Mouse (Mus musculus) limb, embryonic 12.5 days (tissue): ENCODE measurements around the gene Got2. TPM values are rescaled to one million over a fixed set of nuclear protein-coding genes. Genes with fewer than 3 reads are reported as not detected.
"Not testable (repeated sequence)": the region's sequence is repeated elsewhere in the genome, so short reads cannot be mapped to it uniquely, and the experiment has no call there.

ENCODE experiments used
- ATAC-seq: fragments of 200-750 bp; cut with Nextera tagmentation; 2 replicates; pipeline ENCODE4 v1.8.0; 2017; ENCODE audit warnings: low read depth, moderate TSS enrichment; ENCODE audit not compliant: insufficient number of reproducible peaks, insufficient read depth, low FRiP score, low TSS enrichment
- H3K27ac ChIP-seq: fragments of 300-500 bp; sonication (generic); 2 replicates; pipeline ENCODE4 v1.5.1; 2016; ENCODE audit warnings: mild to moderate bottlenecking, moderate library complexity
- H3K27me3 ChIP-seq: fragments of 300-500 bp; sonication (generic); 2 replicates; pipeline ENCODE4 v1.6.1; 2016; ENCODE audit warnings: mild to moderate bottlenecking, moderate library complexity
- H3K36me3 ChIP-seq: fragments of 300-500 bp; sonication (generic); 2 replicates; pipeline ENCODE4 v1.6.1; 2016; ENCODE audit warnings: mild to moderate bottlenecking, moderate library complexity
- H3K4me1 ChIP-seq: fragments of 300-500 bp; sonication (generic); replicated peaks from 2 replicates; pipeline ENCODE4 v1.6.1; 2016
- H3K4me2 ChIP-seq: fragments of 300-500 bp; sonication (generic); 2 replicates; pipeline ENCODE4 v1.6.1; 2016; ENCODE audit warnings: mild to moderate bottlenecking, moderate library complexity
- H3K4me3 ChIP-seq: fragments of 300-500 bp; sonication (generic); replicated peaks from 2 replicates; pipeline ENCODE4 v1.5.1; 2016; ENCODE audit warnings: mild to moderate bottlenecking
- H3K9ac ChIP-seq: fragments of 300-500 bp; sonication (generic); replicated peaks from 2 replicates; pipeline ENCODE4 v1.6.1; 2016; ENCODE audit warnings: mild to moderate bottlenecking, moderate library complexity
- H3K9me3 ChIP-seq: fragments of 300-500 bp; sonication (generic); 2 replicates; pipeline ENCODE4 v1.6.1; 2016; ENCODE audit warnings: mild to moderate bottlenecking, moderate library complexity
- WGBS: fragments of 180-500 bp; shearing (Covaris S2); methylation state at CpG from one replicate; pipeline ENCODE4 v1.1.7; 2016; 5-methylcytosine and 5-hydroxymethylcytosine counted together
- polyA plus RNA-seq: library from polyadenylated mRNA; unstranded; fragments of >200 nt; fragmentation: Nextera tagmentation; extraction: Ambion mirVana; gene quantifications from 2 replicates; pipeline ENCODE4 v1.2.1, GENCODE M21; 2016

The Got2 gene
- polyA plus RNA-seq, 1 experiment from 2014 or later = 193 TPM

DNA sequence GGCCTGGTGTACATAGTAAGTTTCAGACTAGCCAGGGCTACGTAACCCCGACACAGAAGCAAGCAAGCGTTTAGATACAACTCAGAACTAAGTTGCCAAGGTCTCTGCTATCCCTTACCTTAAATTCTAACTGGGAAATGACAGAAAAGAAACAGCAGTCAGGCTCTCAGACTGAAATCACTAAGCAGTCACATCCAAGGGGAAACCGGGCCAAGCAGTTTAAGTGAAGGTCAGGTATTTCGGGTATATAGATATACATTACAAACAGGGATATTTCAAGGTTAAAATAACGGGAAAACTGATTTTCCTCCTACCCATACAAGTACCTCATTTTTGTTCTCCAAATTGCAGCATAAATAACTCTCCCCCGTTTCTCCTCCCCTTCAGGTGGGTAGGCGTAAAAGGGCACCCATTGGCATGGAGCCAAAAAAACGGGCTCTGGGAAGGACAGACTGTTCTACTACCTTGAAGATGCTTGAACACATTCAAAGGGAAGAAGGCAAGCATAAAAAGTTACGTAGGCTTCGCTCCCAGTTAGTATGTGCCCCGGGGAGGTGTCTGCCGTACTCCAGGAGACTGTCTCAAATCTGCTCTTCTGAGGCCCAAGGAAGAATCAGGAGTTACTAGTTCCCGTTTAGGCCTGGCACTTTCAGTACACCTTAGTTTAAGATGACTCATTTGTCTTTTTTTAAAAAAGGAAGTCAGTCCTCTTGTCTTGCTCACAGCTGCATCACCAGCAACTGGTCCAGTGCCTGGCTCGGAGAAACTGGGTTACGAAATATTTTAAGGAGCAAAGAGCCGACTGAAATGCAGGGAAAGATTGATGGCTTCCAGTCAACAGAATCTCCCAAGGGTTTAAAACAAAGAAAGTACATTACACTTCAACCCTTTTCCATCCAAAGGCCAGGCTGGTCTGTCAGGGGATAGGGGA, 1.4 kb downstream of the Got2 start:
- Histone ChIP-seq H3K36me3 (no peaks in the 10 kb centered on the region), H3K4me2 (peak overlapping the region; percentile 82), H3K27me3 (no peaks in the 10 kb centered on the region), H3K9ac (peak overlapping the region; percentile 76; the same call in 1 of the 2 replicates), H3K9me3 (no peaks in the 10 kb centered on the region), H3K4me3 (peak overlapping the region; percentile 92), H3K4me1 (peaks cover 21% of the 10 kb centered on the region), H3K27ac (peak overlapping the region; percentile 53)
- no peak for ATAC-seq
- 73% methylated on average over 17 of the region's 17 CpGs for WGBS

DNA sequence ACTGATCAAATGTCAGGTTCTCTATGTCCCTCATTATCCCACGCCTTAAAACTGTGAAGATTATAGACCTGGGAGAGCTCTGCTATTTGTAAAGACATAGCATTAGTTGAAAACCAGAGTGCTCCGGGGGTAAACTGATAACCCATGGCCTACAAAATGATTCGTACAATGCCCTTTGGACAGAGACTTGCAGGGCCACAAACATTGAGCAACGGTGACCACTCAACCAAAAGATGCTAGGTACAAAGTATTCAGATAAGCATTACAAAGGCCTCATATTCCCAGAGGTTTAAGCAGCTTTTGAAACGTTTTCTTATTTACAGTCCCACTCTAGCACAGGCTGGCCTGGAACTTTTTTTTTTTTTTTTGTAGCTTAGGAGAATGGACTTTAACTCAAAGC, 2.4 kb downstream of the Got2 start:
- Histone ChIP-seq H3K9me3 (no peaks in the 10 kb centered on the region), H3K27ac (0 out of 2 replicates have a peak overlapping the region, but pooled peaks have one; percentile 17), H3K9ac (no peak overlapping the region), H3K4me1 (peaks cover 21% of the 10 kb centered on the region), H3K27me3 (no peaks in the 10 kb centered on the region), H3K4me3 (no peak overlapping the region), H3K36me3 (no peaks in the 10 kb centered on the region), H3K4me2 (no peak overlapping the region)
- no peak for ATAC-seq
- 82% methylated on average over 5 of the region's 5 CpGs for WGBS

DNA sequence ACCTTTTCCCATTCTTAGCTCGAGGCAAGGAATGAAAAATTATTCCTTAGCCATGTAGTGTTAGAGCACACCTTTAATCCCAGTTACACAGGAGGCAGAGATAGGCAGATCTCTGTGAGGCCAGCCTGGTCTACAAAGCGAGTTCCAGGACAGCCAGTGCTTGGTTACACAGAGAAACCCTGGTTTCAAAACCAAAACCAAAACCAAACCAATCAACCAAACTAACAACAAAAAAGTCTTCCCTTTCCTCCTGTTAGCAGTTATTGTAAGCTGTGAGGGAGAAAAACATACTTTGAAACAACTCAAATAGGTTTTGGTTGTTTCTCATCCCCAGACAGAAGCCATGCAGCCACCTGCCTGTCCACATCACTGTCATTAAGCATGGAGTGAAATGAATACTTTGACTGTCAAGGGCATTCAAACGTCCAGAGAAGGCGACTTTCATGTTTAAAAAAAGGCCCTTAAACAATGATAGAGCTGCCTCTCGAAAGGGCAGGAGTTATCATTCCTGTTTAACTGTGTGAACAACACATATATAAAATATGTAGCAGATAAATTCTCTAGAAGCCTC, 3.0 kb downstream of the Got2 start:
- Histone ChIP-seq H3K4me2 (no peak overlapping the region), H3K9ac (no peak overlapping the region), H3K27ac (no peak overlapping the region), H3K4me1 (peaks cover 21% of the 10 kb centered on the region), H3K36me3 (no peaks in the 10 kb centered on the region), H3K27me3 (no peaks in the 10 kb centered on the region), H3K4me3 (no peak overlapping the region), H3K9me3 (no peaks in the 10 kb centered on the region)
- ATAC-seq = no peak
- 77% methylated on average over 5 of the region's 5 CpGs for WGBS

DNA sequence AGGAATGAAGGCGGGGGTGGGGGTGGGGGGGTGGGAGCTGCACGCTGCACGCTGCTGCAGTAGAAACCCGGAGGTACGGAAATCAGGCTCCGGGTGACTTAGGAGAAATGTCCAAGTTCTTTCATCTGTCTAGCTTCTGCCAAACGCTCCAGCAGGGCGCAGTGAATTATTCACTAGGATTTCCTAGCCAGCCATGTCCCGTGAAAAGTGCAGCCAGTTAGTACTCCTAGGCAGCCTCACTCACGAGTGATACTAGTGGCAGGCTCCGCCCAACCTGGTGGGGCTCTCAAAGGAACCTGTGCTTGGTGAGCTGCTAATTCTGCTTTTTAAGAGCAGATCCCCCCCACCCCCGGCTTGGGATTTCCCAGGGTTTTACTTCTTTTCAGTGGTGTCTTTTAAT, 3.9 kb downstream of the Got2 start:
- ATAC-seq = no peak
- Histone ChIP-seq H3K27ac (no peak overlapping the region), H3K4me3 (no peak overlapping the region), H3K4me1 (peaks cover 21% of the 10 kb centered on the region), H3K4me2 (no peak overlapping the region), H3K9ac (no peak overlapping the region), H3K27me3 (no peaks in the 10 kb centered on the region), H3K9me3 (no peaks in the 10 kb centered on the region), H3K36me3 (no peaks in the 10 kb centered on the region; the same call in 1 of the 2 replicates)
- WGBS = 78% methylated on average over 12 of the region's 12 CpGs

DNA sequence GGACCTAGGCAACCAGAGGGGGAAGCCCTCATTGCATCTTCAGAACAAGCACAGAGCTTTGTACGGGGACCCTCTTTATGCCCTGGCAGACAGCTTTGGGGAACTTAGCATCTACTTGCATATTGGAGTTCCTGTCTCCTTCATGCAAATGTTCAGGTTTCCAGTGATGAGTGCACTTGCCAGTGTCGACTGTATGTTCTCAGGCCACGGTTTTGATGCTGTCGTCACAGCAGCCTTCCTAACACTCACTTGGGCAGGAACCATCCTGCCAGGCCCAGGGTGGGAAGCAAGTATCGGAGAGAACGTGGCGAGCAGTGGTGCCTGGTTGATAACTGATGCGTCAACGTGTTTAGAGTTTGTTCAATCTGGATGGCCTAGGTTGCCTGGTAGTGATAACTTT, 6.2 kb downstream of the Got2 start:
- Histone ChIP-seq H3K36me3 (peaks cover 6% of the 10 kb centered on the region), H3K9me3 (no peaks in the 10 kb centered on the region), H3K4me2 (no peak overlapping the region), H3K4me1 (peaks cover 25% of the 10 kb centered on the region), H3K27ac (no peak overlapping the region), H3K4me3 (no peak overlapping the region), H3K27me3 (no peaks in the 10 kb centered on the region), H3K9ac (no peak overlapping the region)
- WGBS = 88% methylated on average over 9 of the region's 9 CpGs
- no peak for ATAC-seq

DNA sequence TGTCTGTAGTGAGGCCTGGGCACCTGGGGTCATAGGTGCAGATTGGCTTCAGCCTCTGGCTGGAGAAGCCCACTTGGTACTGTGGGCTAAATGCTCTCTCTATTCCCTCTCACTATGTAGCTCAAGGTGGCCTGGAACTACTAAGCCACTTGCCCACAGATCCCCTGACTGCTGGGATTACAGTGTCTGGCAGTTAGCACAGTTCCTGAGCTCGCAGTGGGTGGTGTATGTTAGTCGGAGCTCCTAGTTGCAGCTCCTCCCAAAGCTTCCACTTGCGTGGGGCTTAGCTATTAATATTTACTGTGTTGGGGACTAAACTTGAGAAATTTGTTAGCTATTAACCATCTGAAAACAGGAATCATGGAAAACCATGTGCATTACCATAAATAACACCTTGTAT, 6.8 kb downstream of the Got2 start:
- Histone ChIP-seq H3K4me1 (peaks cover 19% of the 10 kb centered on the region), H3K36me3 (peaks cover 13% of the 10 kb centered on the region), H3K27ac (no peak overlapping the region), H3K9me3 (no peaks in the 10 kb centered on the region), H3K27me3 (no peaks in the 10 kb centered on the region), H3K4me3 (no peak overlapping the region), H3K4me2 (no peak overlapping the region), H3K9ac (no peak overlapping the region)
- no peak for ATAC-seq
- 87% methylated on average over 3 of the region's 3 CpGs for WGBS

DNA sequence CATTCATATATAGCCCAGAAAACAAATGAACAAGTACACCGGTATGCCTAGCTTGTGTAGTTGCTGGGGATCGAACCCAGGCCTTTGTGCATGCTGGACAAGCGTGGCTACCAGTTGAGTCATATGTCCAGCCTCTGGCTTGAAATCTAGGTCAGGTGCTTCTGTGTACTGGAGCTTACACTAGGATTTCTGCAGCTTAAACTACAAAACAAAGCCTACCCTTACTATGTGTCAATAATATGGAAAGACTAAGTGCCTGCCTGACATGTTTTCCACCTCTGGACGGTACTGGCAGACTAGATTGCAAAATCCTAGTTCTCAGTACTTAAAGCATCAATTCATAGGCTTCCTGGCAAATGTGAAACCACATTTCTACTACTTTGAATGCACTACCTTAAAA, 8.5 kb downstream of the Got2 start:
- no peak overlapping the region for H3K4me3 ChIP-seq
- no peaks in the 10 kb centered on the region for H3K27me3 ChIP-seq
- H3K9me3 ChIP-seq = no peaks in the 10 kb centered on the region
- H3K4me2 ChIP-seq = no peak overlapping the region
- no peak overlapping the region for H3K9ac ChIP-seq
- no peak for ATAC-seq
- peaks cover 11% of the 10 kb centered on the region for H3K4me1 ChIP-seq
- peaks cover 29% of the 10 kb centered on the region for H3K36me3 ChIP-seq
- whole genome bisulfite sequencing = 92% methylated on average over 4 of the region's 4 CpGs
- H3K27ac ChIP-seq = no peak overlapping the region

DNA sequence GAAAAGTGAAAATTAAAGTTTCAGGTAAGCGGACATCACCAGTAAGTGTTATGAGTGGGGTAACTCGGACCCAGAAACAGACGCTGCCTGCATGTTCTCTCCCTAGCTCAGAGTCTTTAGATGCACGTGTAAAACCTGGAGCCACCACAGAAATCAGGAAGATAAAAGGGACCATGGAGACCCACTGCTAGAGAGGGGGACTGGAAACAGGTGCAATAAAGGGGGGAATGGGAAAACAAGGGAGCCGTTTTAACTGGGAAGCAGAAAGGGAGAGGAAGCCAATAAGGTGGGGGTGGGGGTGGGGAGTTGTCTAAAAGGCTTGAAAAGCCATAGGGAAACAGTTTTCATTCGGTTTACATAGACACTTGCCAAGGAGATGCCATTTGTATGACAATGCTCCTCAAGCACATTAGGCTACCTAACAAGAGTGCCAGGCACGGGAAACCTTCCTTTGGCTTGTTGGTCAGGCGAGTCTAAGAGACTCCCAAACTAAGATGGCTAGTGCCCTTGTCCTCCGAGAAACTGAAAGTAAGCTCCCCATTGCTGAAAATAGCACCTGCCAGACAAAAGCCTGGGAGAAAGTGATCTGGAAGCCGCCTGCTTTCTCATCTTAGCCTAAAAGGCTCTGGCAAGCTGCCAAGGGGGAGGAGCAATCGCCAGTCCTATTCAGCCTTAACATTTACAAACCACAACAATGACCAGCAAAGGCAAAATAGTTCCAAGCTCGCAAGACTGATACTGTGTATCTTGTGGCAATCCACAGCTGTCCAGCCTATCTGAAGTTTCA, 10.0 kb downstream of the Got2 start:
- Histone ChIP-seq H3K4me1 (peaks cover 7% of the 10 kb centered on the region), H3K9ac (no peak overlapping the region), H3K4me3 (no peak overlapping the region), H3K9me3 (no peaks in the 10 kb centered on the region), H3K27ac (no peak overlapping the region), H3K27me3 (no peaks in the 10 kb centered on the region), H3K36me3 (peaks cover 43% of the 10 kb centered on the region), H3K4me2 (no peak overlapping the region)
- no peak for ATAC-seq
- 64% methylated on average over 12 of the region's 12 CpGs for WGBS

DNA sequence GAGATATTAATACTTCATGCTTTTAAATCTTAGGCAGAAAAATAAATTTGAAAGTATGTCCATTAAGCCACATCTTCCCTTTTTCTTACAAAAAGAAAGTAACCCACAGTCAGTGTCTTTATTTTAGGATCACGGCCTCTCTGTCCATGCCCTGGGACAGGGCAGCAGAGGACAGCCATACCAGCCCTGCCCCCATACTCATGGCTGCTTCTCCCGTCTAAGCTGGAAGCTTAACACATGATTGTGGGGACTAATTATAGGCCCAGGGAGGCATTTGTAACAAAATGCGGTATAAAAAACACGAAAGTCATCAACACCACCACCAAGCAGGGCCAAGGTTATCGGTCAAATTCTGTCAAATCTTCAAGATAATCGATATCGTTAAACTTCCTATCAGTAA, 13.1 kb downstream of the Got2 start:
- H3K27me3 ChIP-seq = no peaks in the 10 kb centered on the region
- H3K4me2 ChIP-seq = no peak overlapping the region
- H3K27ac ChIP-seq = no peak overlapping the region
- no peak overlapping the region for H3K4me3 ChIP-seq
- peaks cover 74% of the 10 kb centered on the region for H3K36me3 ChIP-seq
- no peak for ATAC-seq
- no peak overlapping the region for H3K9ac ChIP-seq
- 95% methylated on average over 7 of the region's 7 CpGs for WGBS
- H3K9me3 ChIP-seq = no peaks in the 10 kb centered on the region
- H3K4me1 ChIP-seq = peaks cover 7% of the 10 kb centered on the region

DNA sequence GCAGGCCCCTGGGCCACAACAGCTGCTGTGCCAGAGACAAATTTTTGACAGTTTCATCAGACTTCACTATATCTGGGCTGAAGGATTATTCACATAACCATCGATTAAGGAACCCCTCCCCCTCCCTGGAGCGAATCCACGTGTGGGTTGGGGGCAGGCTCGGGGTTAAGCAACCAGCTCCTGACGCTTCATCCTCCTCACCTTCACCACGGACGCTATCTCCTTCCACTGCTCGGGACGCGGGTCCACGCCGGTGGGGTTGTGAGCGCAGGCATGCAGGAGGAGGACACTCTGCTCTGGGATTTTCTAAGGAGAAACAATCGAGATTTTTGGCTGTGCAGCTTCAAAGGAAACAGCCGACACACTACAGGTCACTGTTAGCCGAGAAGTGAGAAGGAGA, 16.7 kb downstream of the Got2 start:
- no peak overlapping the region for H3K4me3 ChIP-seq
- no peaks in the 10 kb centered on the region for H3K27me3 ChIP-seq
- 93% methylated on average over 16 of the region's 16 CpGs for WGBS
- no peak overlapping the region for H3K4me2 ChIP-seq
- H3K4me1 ChIP-seq = no peaks in the 10 kb centered on the region
- no peak for ATAC-seq
- H3K36me3 ChIP-seq = peaks cover 98% of the 10 kb centered on the region
- H3K9ac ChIP-seq = no peak overlapping the region
- H3K9me3 ChIP-seq = no peaks in the 10 kb centered on the region
- no peak overlapping the region for H3K27ac ChIP-seq

DNA sequence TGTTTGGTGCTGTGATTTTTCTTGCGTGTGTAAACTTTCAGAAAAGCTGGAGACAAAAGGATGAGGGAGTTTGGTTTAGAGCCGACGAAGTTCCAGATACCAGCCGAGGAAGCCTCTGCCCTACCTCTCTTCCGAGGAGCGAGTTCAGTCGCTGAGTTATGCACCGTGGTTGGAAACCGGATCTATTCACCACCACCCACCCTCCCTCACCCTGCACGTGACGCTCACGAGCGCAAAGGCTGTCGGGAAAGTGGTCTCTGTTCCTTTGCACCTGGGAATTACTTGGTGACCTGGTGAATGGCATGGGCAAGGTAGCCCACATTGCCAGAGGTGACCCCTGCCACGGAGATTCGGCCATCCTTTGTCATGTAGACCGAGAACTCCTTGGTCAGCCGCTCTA, 23.5 kb downstream of the Got2 start:
- H3K27me3 ChIP-seq, H3K4me1 ChIP-seq, H3K4me2 ChIP-seq, H3K9ac ChIP-seq, H3K4me3 ChIP-seq, ATAC-seq, H3K9me3 ChIP-seq, H3K27ac ChIP-seq: not testable (repeated sequence)
- H3K36me3 ChIP-seq = peaks cover 60% of the 10 kb centered on the region
- WGBS = 94% methylated on average over 18 of the region's 18 CpGs
